Mouse (Mus musculus) small intestine, adult 2 months (tissue): ENCODE measurements around the gene Entpd1. TPM values are rescaled to one million over a fixed set of nuclear protein-coding genes. Genes with fewer than 3 reads are reported as not detected.

ENCODE experiments used
- H3K27ac ChIP-seq: fragments of 200-500 bp; 2 replicates; pipeline ENCODE4 v1.5.1; 2012; ENCODE audit warnings: low read depth, low read length, control low read depth, inconsistent platforms; ENCODE audit not compliant: insufficient read depth
- H3K27me3 ChIP-seq: fragments of 200-500 bp; 2 replicates; pipeline ENCODE4 v1.6.1; 2012; ENCODE audit warnings: mild to moderate bottlenecking, moderate library complexity, low read length, inconsistent platforms; ENCODE audit not compliant: control insufficient read depth, insufficient read depth
- H3K36me3 ChIP-seq: fragments of 200-500 bp; 2 replicates; pipeline ENCODE4 v1.6.1; 2012; ENCODE audit warnings: mild to moderate bottlenecking, low read length, control low read depth, inconsistent platforms; ENCODE audit not compliant: control insufficient read depth, insufficient read depth
- H3K4me1 ChIP-seq: fragments of 200-500 bp; 2 replicates; pipeline ENCODE4 v1.6.1; 2012; ENCODE audit warnings: low read length, inconsistent platforms, mixed read lengths; ENCODE audit not compliant: control insufficient read depth, insufficient read depth, insufficient read length
- H3K4me3 ChIP-seq: fragments of 200-500 bp; 2 replicates; pipeline ENCODE4 v1.5.1; 2012; ENCODE audit warnings: low read depth, mild to moderate bottlenecking, control low read depth, inconsistent platforms, low read length, moderate library complexity
- CTCF ChIP-seq: fragments of 200-500 bp; IDR thresholded peaks from 2 replicates; pipeline ENCODE4 v1.5.1; 2012; ENCODE audit warnings: low read depth, mild to moderate bottlenecking, control low read depth, inconsistent platforms, low read length, moderate library complexity, mixed read lengths; ENCODE audit not compliant: insufficient replicate concordance, insufficient read length; ENCODE audit errors: extremely low read depth
- POLR2A ChIP-seq: fragments of 200-500 bp; IDR thresholded peaks from 2 replicates; pipeline ENCODE4 v1.6.1; 2012; ENCODE audit warnings: low read depth, mild to moderate bottlenecking, control low read depth, inconsistent platforms, low read length, moderate library complexity
- WGBS: fragments of 180-500 bp; shearing (Covaris S2); methylation state at CpG from one replicate; pipeline ENCODE4 v1.1.7; 2018; 5-methylcytosine and 5-hydroxymethylcytosine counted together
- polyA plus RNA-seq: library from polyadenylated mRNA; depleted of rRNA; stranded (reverse); fragments of >200 nt; gene quantifications from 2 replicates; pipeline ENCODE4 v1.2.3, GENCODE M21; 2012

The Entpd1 gene
- polyA plus RNA-seq, 1 experiment: 4.6 TPM

GRCm38 (mm10) chr19:40684124-40684523, 72.0 kb downstream of the Entpd1 start:
- H3K27me3 ChIP-seq: no peaks in the 10 kb centered on the region
- H3K4me1 ChIP-seq: peaks cover 11% of the 10 kb centered on the region; the same call in 1 of the 2 replicates
- no peak overlapping the region for H3K27ac ChIP-seq
- no peaks in the 10 kb centered on the region for H3K36me3 ChIP-seq
- 27% methylated on average over 1 of the region's 1 CpGs for whole genome bisulfite sequencing
- no peak overlapping the region for H3K4me3 ChIP-seq
- TF ChIP-seq CTCF (no peak), POLR2A (no peak)

- Histone ChIP-seq H3K36me3 (no peaks in the 10 kb centered on the region), H3K27me3 (no peaks in the 10 kb centered on the region), H3K4me3 (no peak overlapping the region), H3K27ac (peak overlapping the region; percentile 26), H3K4me1 (peaks cover 11% of the 10 kb centered on the region; the same call in 1 of the 2 replicates)
- no peak for TF ChIP-seq POLR2A
- no peak for TF ChIP-seq CTCF
- whole genome bisulfite sequencing: 82% methylated on average over 7 of the region's 7 CpGs
Measured at GRCm38 (mm10) chr19:40684566-40684965, 72.4 kb downstream of the Entpd1 start.

GRCm38 (mm10) chr19:40687291-40687927, 75.2 kb downstream of the Entpd1 start:
- no peak for TF ChIP-seq CTCF
- TF ChIP-seq POLR2A: no peak
- Histone ChIP-seq H3K36me3 (no peaks in the 10 kb centered on the region), H3K27me3 (no peaks in the 10 kb centered on the region), H3K27ac (peak overlapping the region; percentile 66), H3K4me1 (peaks cover 8% of the 10 kb centered on the region; the same call in 1 of the 2 replicates), H3K4me3 (no peak overlapping the region)
- 67% methylated on average over 4 of the region's 4 CpGs for WGBS

- WGBS: 77% methylated on average over 7 of the region's 7 CpGs
- Histone ChIP-seq H3K27ac (peak overlapping the region; percentile 40), H3K36me3 (no peaks in the 10 kb centered on the region), H3K4me3 (no peak overlapping the region), H3K4me1 (no peaks in the 10 kb centered on the region), H3K27me3 (no peaks in the 10 kb centered on the region)
- TF ChIP-seq POLR2A: no peak
- no peak for TF ChIP-seq CTCF
Measured at GRCm38 (mm10) chr19:40693201-40693600, 81.0 kb downstream of the Entpd1 start.

- 75% methylated on average over 6 of the region's 6 CpGs for WGBS
- H3K27ac ChIP-seq: no peak overlapping the region
Measured at GRCm38 (mm10) chr19:40696116-40696515, 84.0 kb downstream of the Entpd1 start.

GRCm38 (mm10) chr19:40698103-40698853, 86.1 kb downstream of the Entpd1 start:
- WGBS: 54% methylated on average over 13 of the region's 13 CpGs
- no peaks in the 10 kb centered on the region for H3K36me3 ChIP-seq
- TF ChIP-seq CTCF (no peak), POLR2A (no peak)
- H3K4me3 ChIP-seq: no peak overlapping the region
- peak overlapping the region; percentile 2; the same call in 1 of the 2 replicates for H3K27ac ChIP-seq
- no peaks in the 10 kb centered on the region for H3K27me3 ChIP-seq
- no peaks in the 10 kb centered on the region for H3K4me1 ChIP-seq

More at GRCm38 (mm10) chr19:40696116-40696515, 84.0 kb downstream of the Entpd1 start:
- TF ChIP-seq POLR2A (no peak), CTCF (no peak)
- H3K27me3 ChIP-seq: no peaks in the 10 kb centered on the region
- no peak overlapping the region for H3K4me3 ChIP-seq
- H3K36me3 ChIP-seq: no peaks in the 10 kb centered on the region
- H3K4me1 ChIP-seq: no peaks in the 10 kb centered on the region

- Histone ChIP-seq H3K4me3 (no peak overlapping the region), H3K36me3 (no peaks in the 10 kb centered on the region), H3K27ac (no peak overlapping the region), H3K4me1 (no peaks in the 10 kb centered on the region), H3K27me3 (no peaks in the 10 kb centered on the region)
- 71% methylated on average over 5 of the region's 5 CpGs for WGBS
- TF ChIP-seq CTCF (no peak), POLR2A (no peak)
Measured at GRCm38 (mm10) chr19:40699816-40700215, 87.7 kb downstream of the Entpd1 start.
